Mouse (Mus musculus) limb, embryonic 14.5 days (tissue): Measurements from ENCODE around the gene Med22. TPM values are rescaled to one million over a fixed set of nuclear protein-coding genes. Genes with fewer than 3 reads are reported as not detected.
A peak's percentile ranks its signal among the peaks of the same experiment; 100 is the strongest.

ENCODE experiments used
- ATAC-seq: fragments of 200-750 bp; cut with Nextera tagmentation; 2 replicates; pipeline ENCODE4 v1.8.0; 2017; ENCODE audit warnings: low read depth, moderate number of reproducible peaks, moderate TSS enrichment; ENCODE audit not compliant: low FRiP score
- DNase-seq: peaks from one replicate; pipeline ENCODE4 v3.0.0-alpha.2; 2015; ENCODE audit warnings: low spot score
- H3K27ac ChIP-seq: fragments of 300-500 bp; sonication (generic); replicated peaks from 2 replicates; pipeline ENCODE4 v1.5.1; 2014; ENCODE audit warnings: low read depth, mild to moderate bottlenecking, low read length, moderate library complexity, mixed read lengths
- H3K27me3 ChIP-seq: fragments of 300-500 bp; sonication (generic); 2 replicates; pipeline ENCODE4 v1.6.1; 2014; ENCODE audit warnings: low read length, mixed read lengths; ENCODE audit not compliant: control insufficient read depth, insufficient read depth
- H3K36me3 ChIP-seq: fragments of 300-500 bp; sonication (generic); 2 replicates; pipeline ENCODE4 v1.6.1; 2014; ENCODE audit warnings: mild to moderate bottlenecking, low read length, moderate library complexity, mixed read lengths; ENCODE audit not compliant: control insufficient read depth, insufficient read depth
- H3K4me1 ChIP-seq: fragments of 300-500 bp; sonication (generic); 2 replicates; pipeline ENCODE4 v1.6.1; 2014; ENCODE audit warnings: antibody characterized with exemption, low read length, mixed read lengths; ENCODE audit not compliant: control insufficient read depth, insufficient read depth
- H3K4me2 ChIP-seq: fragments of 300-500 bp; sonication (generic); replicated peaks from 2 replicates; pipeline ENCODE4 v1.6.1; 2014; ENCODE audit warnings: low read depth, mild to moderate bottlenecking, low read length, moderate library complexity; ENCODE audit not compliant: severe bottlenecking
- H3K4me3 ChIP-seq: fragments of 300-500 bp; sonication (generic); replicated peaks from 2 replicates; pipeline ENCODE4 v1.5.1; 2014; ENCODE audit warnings: low read length
- H3K9ac ChIP-seq: fragments of 300-500 bp; sonication (generic); 2 replicates; pipeline ENCODE4 v1.6.1; 2014; ENCODE audit warnings: mild to moderate bottlenecking, low read depth, low read length, moderate library complexity; ENCODE audit not compliant: severe bottlenecking
- H3K9me3 ChIP-seq: fragments of 300-500 bp; sonication (generic); 2 replicates; pipeline ENCODE4 v1.6.1; 2016; ENCODE audit warnings: low read length; ENCODE audit not compliant: control insufficient read depth
- POLR2A ChIP-seq: fragments of 200-500 bp; IDR thresholded peaks from 2 replicates; pipeline ENCODE4 v1.8.0; 2012; ENCODE audit warnings: inconsistent platforms, mild to moderate bottlenecking, moderate library complexity, borderline replicate concordance; ENCODE audit not compliant: insufficient read depth, insufficient read length; ENCODE audit errors: extremely low read depth
- WGBS: fragments of 180-500 bp; shearing (Covaris S2); extraction: QIAGEN DNeasy Blood & Tissue Kit; methylation state at CpG from one replicate; pipeline ENCODE4 v1.1.7; 2014; 5-methylcytosine and 5-hydroxymethylcytosine counted together
- polyA plus RNA-seq, 2 experiments: library from polyadenylated mRNA; depleted of rRNA in 1 of 2; stranded (reverse) in 1 of 2; unstranded in 1 of 2; fragments of >200 nt; fragmentation: Nextera tagmentation in 1 of 2; extraction: Ambion mirVana in 1 of 2; gene quantifications; 2 replicates each; pipeline versions ENCODE4 v1.2.1 to v1.2.3; 2012 to 2014

Gene Med22
- polyA plus RNA-seq, 2 experiments: 32.7 to 49.0 TPM

DNA sequence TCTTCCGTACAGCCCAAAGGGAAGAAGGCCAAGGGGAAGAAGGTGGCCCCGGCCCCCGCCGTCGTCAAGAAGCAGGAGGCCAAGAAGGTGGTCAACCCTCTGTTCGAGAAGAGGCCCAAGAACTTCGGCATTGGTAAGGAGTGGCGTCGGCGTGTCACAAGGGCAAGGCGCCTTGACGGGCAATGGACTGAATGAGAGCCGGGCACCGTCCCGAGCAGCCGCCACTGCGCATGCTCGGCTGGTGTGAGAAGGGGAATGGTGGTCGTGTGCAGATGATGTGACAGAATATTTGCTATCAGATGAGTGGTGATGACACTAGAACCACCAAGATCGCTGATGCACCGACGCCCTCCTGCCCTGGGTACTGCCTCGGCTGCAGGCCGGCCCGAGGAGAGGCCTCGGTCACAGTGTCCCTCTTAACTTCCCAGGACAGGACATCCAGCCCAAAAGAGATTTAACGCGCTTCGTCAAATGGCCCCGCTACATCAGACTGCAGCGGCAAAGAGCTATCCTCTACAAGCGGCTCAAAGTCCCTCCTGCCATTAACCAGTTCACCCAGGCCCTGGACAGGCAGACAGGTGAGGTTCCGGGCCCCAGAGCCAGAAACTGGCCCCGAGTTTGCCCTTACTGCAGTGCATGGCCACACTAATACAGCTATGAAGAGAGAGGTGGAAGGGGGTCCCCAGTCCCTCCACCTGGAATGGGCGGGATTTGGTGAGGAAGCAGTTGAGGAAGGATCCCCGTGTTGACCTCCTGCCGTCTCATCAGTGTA, 703 bp upstream of the Med22 start:
- Histone ChIP-seq H3K27ac (peak overlapping the region; percentile 94), H3K27me3 (no peaks in the 10 kb centered on the region), H3K4me1 (peaks cover 29% of the 10 kb centered on the region), H3K4me3 (peak overlapping the region; percentile 83), H3K9ac (peak overlapping the region; percentile 95), H3K36me3 (peaks cover 57% of the 10 kb centered on the region), H3K4me2 (peak overlapping the region; percentile 97), H3K9me3 (no peaks in the 10 kb centered on the region)
- WGBS: 2% methylated on average over 36 of the region's 37 CpGs
- no peak for TF ChIP-seq POLR2A
- ATAC-seq: peak; percentile 25; the same call in 1 of the 2 replicates
- DNase-seq: peak; percentile 55

- H3K9me3 ChIP-seq: no peaks in the 10 kb centered on the region
- H3K27me3 ChIP-seq: no peaks in the 10 kb centered on the region
- DNase-seq (no peak), ATAC-seq (no peak)
- peak overlapping the region; percentile 83 for H3K4me3 ChIP-seq
- H3K27ac ChIP-seq: no peak overlapping the region
- peak overlapping the region; percentile 79 for H3K4me2 ChIP-seq
- no peak for TF ChIP-seq POLR2A
- H3K36me3 ChIP-seq: peaks cover 74% of the 10 kb centered on the region
- peak overlapping the region; percentile 95 for H3K9ac ChIP-seq
- peaks cover 24% of the 10 kb centered on the region for H3K4me1 ChIP-seq
Measured at GRCm38 (mm10) chr2:26909387-26909784, 1.1 kb downstream of the Med22 start.

GRCm38 (mm10) chr2:26908710-26909386, 1.6 kb downstream of the Med22 start:
- Histone ChIP-seq H3K4me2 (peak overlapping the region; percentile 79), H3K27ac (no peak overlapping the region), H3K4me1 (peaks cover 24% of the 10 kb centered on the region), H3K36me3 (peaks cover 70% of the 10 kb centered on the region), H3K9me3 (no peaks in the 10 kb centered on the region), H3K4me3 (peak overlapping the region; percentile 83), H3K9ac (peak overlapping the region; percentile 95), H3K27me3 (no peaks in the 10 kb centered on the region)
- ATAC-seq (no peak), DNase-seq (no peak)
- no peak for TF ChIP-seq POLR2A
- 84% methylated on average over 18 of the region's 18 CpGs for WGBS

- Histone ChIP-seq H3K4me1 (peaks cover 27% of the 10 kb centered on the region), H3K4me3 (no peak overlapping the region), H3K9ac (no peak overlapping the region), H3K27me3 (no peaks in the 10 kb centered on the region), H3K4me2 (no peak overlapping the region), H3K36me3 (peaks cover 53% of the 10 kb centered on the region), H3K9me3 (no peaks in the 10 kb centered on the region), H3K27ac (no peak overlapping the region)
- WGBS: 68% methylated on average over 4 of the region's 4 CpGs
- ATAC-seq (no peak), DNase-seq (peak; percentile 23)
- TF ChIP-seq POLR2A: no peak
Measured at GRCm38 (mm10) chr2:26907109-26907508, 3.4 kb downstream of the Med22 start.

GRCm38 (mm10) chr2:26906431-26906830, 4.0 kb downstream of the Med22 start:
- no peaks in the 10 kb centered on the region for H3K27me3 ChIP-seq
- TF ChIP-seq POLR2A: no peak
- no peak for ATAC-seq
- no peak for DNase-seq
- H3K9me3 ChIP-seq: no peaks in the 10 kb centered on the region
- WGBS: 88% methylated on average over 3 of the region's 3 CpGs
- H3K27ac ChIP-seq: no peak overlapping the region
- no peak overlapping the region for H3K4me3 ChIP-seq
- peaks cover 28% of the 10 kb centered on the region for H3K4me1 ChIP-seq
- no peak overlapping the region for H3K4me2 ChIP-seq
- H3K36me3 ChIP-seq: peaks cover 46% of the 10 kb centered on the region
- no peak overlapping the region for H3K9ac ChIP-seq
